Mouse (Mus musculus): ENCODE results near the gene Bcar3.

Bcar3 gene

DNA sequence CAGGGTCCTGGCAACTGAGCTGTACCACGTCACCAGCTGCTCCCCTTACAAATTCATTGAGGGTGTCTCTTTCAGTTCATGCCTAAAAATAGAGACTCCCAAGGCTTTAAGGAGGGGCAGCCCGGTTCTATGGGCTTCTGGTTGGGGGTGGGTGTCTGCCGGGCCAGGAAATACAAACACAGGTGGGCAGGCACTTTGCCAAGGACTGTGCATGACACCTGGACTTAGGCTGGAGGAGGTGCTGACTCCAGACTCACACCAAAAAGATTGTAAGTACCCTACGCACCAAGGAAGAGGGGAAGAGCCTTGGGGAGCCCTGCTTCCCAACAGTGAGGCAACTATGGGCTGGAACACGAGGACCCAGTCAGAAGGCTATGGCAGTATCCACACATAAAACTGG, 44.1 kb downstream of the Bcar3 start:
- no peak for DNase-seq (ENCODE audit: low read depth, low spot score)

DNA sequence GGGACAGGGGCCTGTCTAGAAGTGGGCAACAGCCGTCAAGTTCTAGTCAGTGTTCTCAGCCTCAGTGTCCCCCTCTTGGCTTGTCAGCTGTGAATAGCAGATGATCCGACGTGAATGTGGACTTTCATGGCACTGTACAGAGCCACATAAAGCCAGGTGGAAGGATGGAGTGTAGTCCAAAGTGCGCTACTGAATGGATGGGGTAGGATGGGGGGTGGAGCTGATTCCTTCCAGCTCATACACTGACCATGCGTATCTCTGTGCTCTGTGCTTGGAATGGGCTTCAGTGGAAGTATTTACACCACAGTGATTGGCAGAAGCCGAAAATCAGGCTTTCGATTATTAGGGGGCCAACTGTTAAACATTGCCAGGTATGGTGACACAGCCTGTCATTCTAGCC, 45.0 kb downstream of the Bcar3 start:
- no peak for DNase-seq (ENCODE audit: low read depth, low spot score)

DNA sequence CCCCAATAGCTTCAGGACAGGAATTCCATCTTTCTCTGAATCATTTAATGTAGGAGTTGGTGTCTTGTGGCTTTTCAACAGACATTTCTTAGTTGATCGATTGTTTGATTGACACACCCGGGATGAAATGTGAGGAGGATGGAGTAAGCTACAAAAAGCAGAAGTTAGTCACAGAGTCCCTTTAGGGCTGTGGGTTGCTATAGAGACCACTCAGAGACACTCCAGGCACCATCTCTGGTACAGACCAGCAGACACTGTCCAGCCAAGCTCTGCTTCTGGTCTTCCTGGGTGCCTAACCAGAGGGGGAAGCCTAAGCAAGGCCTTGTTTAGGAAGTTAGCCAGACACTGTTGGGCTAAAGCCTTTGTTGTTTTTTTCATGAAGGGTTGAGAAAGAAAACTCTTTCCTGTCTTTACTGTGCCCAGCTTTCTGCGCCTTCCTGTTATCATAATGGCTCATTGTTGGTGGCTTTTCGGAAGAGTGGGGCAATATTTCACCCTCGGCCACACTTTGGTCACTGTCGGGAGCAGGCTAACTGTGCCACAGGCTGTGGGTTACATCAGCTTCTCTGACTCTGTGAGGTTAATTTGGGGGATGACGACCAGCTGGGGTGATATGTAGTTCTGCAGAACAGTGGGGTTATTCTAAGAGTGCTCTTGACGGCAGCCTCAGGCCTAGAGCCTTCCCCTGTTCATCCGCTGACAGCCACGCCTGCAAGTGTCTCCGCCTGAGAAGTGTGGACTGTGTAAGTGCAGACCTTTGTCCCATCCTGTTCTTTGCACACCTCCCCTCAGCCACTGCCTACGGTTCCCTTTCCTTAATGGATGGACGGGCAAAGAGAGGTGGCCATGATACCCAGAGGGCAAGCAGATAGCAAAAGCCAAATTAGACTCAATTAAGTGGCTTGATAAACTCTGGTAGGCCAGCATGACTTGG, 46.5 kb downstream of the Bcar3 start:
- DNase-seq (ENCODE audit: low read depth, low spot score) = no peak

DNA sequence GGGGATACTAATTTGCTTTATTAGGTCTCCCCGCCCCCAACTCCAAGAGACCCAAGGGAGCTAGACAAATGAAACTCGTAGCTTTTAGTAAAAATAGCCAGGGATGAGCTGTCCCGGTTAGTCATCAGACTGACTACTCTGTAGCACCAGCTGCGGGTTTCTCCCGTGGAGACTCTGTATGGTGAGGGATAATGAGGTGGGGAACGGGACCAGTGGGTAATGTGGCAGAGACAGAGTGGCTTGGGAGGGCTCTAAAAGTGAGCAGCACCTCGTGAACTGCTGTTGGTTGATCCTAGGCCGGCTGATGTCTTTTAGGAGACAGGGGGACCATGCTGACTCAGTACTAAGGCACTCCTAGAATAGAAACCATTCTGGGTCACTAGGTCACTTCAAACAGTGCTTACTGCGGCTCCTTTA, 49.5 kb downstream of the Bcar3 start:
- DNase-seq (ENCODE audit: low read depth, low spot score) = no peak

DNA sequence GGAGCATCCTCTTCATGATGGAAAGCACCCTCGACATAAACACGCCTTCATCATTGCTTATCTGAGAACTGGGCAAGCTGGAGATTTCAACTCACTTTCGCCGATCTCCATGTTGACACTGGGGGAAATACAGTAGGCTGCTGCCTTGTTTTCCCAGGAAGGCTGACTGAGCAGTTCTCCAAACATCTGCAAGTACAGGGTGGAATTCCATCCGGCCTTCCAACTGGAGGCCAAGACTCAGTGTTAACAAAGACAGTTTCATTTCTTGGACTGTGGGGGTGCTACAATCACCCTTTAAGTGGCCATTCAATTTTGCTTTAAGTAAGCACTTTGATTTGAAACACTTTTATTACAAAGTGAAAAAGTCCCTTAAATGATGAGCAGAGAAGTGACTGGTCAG, 50.4 kb downstream of the Bcar3 start:
- no peak for DNase-seq (ENCODE audit: low read depth, low spot score)

DNA sequence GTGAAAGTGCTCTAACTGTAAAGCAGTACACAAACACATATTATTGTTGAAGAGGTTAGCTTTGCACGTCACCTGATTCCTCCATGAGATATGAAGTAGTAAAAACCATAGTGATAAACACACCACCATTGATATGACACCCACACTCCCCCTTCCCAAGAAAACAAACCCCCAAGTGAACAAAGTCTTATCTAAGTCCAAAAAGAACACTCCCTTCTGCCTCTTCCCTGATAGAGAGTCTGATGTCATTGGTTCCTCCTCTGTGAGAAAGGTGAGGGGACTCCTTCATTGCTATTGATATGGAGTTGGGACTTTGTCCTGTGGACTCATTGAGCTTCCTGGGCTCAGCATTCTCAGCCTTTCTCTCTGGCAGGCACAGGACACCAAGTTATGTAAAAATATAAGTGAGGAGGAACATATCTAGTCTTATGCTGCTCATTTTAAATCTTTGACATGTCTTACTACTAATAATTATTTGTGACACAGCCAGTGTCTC, 52.1 kb downstream of the Bcar3 start:
- DNase-seq (ENCODE audit: low read depth, low spot score) = no peak

DNA sequence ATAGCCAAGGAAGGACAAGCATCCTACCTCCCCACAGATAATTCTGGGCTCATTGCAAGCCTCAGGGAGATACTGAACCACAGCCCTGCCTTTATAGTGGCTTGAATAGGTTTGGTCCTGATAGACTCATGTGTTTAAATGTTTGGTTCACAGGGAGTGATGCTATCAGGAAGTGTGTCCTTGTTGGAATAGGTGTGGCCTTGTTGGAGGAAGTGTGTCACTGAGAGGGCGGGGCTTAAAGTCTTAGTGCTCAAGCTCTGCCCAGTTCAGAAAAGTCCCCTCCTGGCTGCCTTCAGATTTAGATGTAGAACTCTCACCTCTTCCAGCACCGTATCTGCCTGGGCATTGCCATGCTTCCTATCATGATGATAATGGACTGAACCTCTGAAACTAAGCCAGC, 52.7 kb downstream of the Bcar3 start:
- DNase-seq (ENCODE audit: low read depth, low spot score) = no peak

DNA sequence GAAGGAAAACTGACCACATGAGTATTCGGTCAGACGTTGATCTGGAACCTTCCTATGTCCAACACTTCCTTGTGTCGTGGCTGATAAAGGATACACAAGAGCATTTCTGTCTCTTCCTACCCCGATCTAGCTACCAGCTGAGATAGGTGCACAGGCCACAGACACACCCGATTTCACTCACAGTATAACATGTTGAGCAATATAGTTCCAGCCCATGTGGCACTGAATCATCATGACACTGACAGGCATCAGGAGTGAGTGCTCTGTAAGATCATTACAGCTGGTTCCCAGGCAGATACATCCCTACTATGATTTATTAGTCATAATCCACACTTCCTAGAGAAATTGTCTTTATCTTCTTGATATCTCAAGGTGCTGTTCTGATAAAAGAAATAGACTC, 54.7 kb downstream of the Bcar3 start:
- no peak for DNase-seq (ENCODE audit: low read depth, low spot score)

DNA sequence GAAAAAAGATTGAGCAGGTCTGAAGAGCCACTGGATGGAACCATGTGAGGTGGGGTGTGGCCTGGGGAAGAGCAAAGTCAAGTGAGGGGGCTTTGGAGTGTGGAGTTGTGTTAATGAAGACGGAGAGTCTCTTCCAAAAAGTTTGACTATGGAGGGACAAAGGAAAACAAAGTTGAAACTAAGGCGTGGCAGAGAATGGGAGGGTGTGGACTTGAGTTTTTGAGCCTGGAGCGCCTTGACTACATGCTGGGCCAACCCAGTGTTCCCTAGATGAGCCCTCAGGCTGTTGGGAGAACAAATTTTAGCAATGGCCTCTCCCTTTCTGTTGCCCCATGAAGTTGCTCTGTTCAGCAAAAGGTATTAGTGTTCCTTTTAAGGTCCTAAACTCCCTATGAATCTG, 58.9 kb downstream of the Bcar3 start:
- DNase-seq (ENCODE audit: low read depth, low spot score) = no peak

DNA sequence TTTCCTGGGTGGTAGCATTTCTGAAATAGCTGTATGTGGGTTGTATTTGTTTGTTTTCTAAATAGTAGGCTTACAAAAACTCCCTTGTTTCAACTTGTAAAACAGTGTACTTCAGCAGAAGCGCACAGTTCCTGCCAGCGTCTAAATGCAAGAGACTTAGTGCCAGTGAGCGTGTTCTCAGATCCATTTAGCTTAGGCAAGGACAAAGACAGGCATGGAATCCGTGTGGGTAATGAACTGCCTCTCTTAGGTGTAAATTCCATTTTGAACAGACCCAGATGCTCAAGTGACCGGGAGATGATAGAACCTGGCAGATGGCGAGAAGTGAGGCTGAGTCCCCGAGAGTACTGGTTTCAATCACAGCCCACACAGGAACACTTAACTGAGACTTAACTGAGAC, 65.5 kb downstream of the Bcar3 start:
- no peak for DNase-seq (ENCODE audit: low read depth, low spot score)

DNA sequence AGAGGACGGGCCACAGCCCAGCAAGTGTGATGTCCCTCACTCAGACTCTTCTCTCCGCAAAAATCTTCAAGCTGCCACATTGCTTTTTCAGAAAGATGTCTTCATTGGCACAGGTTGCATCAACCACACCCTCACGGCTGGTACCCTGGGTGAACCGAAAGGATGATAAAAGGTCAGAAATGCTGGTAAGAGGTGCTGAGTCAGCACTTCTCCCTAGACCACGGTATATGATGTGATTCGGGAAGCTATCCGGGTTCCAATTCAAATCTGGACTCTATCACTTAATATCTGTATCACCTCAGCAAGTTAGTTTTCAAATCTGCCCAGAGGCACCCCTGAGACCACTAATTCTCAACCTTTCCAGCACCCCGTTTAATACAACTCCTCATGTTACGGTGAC, 66.0 kb downstream of the Bcar3 start:
- no peak for DNase-seq (ENCODE audit: low read depth, low spot score)

DNA sequence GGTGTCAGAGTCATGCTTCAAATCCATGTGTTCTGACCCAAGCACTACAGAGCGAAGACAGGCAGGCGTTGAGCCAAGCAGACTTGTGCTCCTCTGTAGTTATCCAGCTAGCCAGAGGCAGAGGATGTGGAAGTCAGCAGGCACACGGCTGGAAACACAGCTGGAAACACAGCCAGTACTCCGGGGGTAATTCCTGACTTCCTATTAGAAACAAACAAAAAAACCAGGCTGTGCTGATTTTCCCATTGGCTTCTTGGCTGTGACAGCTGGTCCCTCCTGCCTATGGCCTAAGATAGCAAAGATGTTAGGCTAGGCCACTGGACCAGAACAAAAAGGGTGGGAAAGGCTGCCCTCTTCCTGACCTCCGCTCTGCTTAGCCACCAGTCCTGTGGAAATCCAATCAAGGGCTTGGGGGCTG, 66.8 kb downstream of the Bcar3 start:
- no peak for DNase-seq (ENCODE audit: low read depth, low spot score)

DNA sequence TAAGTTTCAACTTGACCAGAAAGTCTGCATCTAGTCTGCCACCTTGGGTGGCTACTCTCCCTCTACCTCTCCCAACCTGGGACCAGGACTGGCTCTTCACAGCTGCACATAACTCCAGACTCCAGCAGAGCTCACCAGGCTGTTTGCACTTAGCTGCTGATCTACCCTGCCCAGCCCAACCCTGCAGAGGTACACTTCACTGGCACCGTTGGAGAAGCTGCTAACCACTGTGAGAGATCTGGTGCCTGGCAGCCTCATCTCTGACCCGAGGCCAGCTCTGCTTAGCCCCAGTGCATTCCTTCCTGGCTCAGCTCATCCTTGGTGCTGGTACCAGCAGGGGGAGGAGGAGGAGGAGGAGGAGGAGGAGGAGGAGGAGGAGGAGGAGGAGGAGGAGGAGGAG, 68.8 kb downstream of the Bcar3 start:
- DNase-seq (ENCODE audit: low read depth, low spot score) = no peak

DNA sequence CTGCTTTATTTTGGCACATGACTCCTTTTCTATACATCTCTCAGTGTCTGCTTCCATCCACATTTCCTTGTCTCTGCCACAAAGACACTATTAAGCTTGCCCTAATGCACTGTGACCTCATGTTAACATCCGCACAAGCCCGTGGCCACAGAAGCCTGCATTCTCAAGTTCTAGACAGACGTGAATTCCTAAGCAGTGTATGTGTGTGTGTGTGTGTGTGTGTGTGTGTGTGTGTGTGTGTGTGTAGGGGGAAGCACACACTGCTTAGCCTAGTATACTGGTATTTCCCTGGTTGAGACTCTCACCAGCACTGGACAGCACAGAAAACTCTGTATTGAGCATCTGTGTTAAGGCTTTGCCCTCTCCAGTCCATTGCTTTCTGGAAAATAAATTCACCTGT, 70.6 kb downstream of the Bcar3 start:
- no peak for DNase-seq (ENCODE audit: low read depth, low spot score)

DNA sequence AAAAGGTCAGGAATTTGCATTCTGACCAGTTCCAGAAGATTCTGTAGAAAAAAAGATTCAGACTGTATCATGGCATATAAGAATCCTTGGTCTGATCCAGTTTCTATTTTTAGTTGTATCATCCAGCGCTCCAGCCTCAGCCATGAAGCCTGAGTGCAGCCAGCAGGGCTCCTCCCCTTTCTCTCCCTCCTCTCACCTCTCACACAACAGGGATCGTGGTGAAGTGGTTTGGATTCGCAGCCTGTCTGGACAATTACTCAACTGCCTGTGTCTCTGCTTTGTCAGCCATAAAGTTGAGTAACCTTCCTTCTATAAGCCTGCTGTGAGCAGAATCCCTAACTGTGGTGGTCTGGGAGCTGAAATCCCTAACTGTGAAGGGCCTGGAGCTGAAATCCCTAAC, 71.4 kb downstream of the Bcar3 start:
- no peak for DNase-seq (ENCODE audit: low read depth, low spot score)

DNA sequence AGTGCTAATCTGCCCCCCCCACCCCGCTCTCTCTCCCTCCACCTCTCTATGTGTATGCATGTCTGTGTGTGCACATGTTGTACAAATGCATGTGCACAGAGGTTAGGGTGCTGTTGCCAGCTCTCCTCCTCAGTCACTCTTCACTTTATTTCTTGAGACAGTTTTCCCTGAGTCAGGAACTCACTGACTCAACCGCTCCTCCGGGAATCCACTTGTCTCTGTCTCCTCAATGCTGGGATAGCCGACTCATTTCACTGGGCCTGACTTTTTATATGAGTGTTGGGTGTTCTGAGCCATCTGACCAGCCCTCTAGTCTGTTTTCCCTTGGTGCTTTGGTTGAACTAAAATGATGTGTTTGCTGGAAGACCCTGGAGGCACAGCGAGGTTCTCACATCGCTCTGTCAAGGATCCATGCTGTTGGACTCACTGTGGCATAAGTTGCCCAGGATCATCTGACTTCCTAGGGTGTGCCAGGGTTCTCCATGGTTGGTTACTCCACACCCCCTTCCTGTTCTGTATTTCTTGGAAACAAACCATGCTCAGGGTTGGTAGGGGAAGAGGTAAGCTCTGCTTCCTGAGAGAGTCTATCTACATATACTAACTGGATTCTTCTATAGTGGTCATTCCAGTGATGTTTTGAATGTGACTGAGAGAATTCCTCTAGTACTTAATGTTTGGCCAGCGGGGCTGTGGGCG, 77.9 kb downstream of the Bcar3 start:
- no peak for DNase-seq (ENCODE audit: low read depth, low spot score)

DNA sequence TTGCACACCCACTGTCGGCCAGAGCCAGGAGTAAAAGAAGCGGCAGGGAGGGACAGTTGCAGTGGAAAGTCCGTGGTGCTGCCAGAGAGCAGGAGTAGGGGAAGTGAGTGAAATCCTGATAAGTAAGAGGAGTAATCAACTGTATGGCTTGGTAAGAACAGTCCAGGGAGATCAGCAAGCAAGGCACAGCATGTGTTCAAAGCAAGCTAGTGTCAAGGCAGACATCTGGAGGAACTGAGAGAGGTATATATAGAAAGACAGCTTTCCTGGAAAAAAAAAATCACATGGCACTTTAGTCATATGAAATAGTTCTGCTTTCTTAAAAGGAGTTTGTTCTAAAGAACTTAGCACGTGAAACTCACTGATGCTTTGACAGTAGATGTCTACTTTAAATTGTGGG, 78.7 kb downstream of the Bcar3 start:
- no peak for DNase-seq (ENCODE audit: low read depth, low spot score)

DNA sequence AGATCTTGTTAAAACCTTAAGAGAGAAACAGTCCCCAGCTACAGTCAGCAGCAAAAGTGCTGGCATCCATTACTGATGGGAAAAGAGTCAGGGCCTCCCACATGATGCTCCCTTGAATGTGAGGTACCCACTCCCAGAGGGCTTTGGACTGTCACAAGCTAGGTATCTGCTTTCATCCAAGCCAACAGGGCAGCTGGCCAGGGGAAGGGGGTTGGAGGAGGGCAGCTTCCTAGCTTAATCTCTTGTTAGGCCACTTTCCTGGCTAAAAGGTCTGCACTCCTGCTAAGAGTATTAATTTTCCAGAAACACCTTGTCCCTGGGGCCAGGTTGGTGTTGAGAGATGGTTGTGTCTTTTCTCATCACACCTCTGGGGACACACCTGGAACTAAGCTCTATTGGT, 82.1 kb downstream of the Bcar3 start:
- no peak for DNase-seq (ENCODE audit: low read depth, low spot score)

DNA sequence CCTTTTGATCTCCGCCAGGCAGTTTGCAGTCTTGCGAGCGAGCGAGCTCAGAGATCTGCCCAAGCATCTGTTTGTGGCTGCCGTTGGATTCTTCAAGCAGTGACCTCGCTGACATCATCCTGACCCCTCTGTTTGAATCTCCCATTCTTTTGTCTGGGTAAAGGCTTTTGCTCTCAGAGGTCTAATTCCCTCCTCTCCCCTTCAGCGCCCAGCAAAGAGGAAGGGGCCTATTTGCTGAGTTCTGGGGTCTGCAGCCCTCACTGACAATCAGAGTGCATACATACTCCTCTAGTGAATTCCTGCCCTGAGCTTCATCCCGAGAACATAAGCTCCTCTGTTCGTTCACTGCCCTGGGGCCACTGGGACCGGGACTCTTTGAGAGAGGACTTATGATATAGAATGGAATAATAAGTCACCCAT, 82.5 kb downstream of the Bcar3 start:
- DNase-seq (ENCODE audit: low read depth, low spot score) = peak; percentile 23

DNA sequence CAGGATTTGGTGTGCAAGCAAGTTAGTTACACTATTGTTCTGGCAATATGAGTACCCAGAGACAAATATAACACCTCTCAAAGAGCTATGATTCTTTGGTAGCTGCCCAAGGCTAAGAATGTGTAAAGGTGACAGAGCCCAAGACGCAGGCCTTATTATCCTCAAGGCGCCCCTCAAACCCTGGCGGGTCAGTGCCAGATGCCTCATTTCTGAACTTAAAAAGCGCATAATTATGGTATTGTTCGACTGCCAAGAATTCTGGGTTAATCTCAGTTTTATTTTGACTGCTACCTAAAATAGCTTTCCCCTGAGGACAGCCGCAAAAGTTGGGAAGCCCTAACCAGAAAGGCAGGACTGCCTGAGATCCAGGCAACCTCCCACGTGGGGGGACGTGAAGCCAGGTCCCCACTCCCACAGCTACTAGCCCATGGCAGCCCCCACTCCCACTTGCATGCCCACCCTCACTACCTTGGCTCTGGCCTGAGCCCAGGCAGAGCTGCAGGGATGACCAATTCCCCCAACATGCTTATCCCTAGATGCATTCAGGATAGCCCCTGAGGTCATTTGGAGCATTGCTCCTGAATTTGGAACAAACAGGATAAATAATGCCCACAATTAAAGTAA, 83.0 kb downstream of the Bcar3 start:
- DNase-seq (ENCODE audit: low read depth, low spot score) = no peak

DNA sequence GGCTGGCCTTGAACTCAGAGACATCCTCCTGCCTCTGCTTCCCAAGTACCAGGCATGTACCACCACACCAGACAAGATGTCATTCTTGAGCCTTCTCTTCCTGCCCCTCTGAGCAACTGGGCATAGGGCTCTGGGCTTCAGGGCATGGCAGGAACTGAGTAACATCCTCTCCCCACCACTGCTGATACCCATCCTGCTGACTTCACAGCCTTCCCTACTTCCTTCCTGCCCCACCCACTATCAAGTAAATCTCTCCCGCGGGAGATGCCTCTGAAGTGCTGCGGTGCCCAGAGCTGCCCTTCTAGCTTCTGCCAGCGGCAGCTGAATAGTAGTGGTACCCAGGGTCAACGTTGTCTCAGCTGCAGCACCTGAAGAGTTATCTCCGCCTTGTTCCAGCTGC, 84.7 kb downstream of the Bcar3 start:
- DNase-seq (ENCODE audit: low read depth, low spot score) = no peak

DNA sequence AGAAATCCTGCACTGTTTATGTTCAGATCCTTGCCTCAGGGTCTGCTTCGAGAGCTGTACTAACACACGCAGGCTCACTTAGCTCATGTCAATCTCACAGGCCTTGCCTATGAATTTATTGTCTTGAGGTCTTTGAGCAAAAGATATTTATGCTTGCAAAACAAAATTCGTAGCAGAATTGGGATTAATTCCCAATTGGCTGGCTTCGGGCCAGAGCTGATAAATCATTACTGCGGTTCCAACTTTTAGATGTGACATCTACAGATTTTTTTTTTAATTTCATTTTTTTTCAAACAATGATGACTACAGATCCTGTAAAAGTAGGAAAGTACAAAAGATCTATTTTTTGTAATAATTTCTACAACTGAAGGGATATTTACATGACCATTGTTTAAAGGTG, 86.8 kb downstream of the Bcar3 start:
- DNase-seq (ENCODE audit: low read depth, low spot score) = no peak

DNA sequence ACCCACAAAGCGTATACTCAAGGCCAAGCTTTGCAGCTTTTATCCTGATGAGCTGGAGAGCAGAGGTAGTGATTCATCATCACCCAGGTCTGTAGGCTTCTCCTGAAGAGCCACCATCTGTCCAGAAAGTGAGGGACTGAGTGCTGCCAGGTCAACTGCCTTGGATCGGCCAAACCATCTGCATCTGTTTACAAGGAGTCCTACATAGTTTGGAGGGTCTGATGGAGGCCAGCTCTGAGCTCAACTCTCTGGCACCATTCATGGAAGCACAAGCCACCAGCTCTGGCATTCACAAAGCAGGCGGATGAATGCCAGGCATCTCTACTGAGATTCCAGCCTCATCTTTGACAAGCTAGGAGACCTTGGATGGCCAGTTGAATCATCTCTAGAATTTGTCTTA, 87.7 kb downstream of the Bcar3 start:
- DNase-seq (ENCODE audit: low read depth, low spot score) = no peak
